Comparison of ENCODE assay signal across 8 mouse cellular contexts in genomic region chr8:107030650-107031576, GRCm38 (mm10). TPM values are rescaled to one million over a fixed set of nuclear protein-coding genes. Genes with fewer than 3 reads are reported as not detected.
DNase-seq lines count a peak whose midpoint lies in the region; ATAC-seq lines count a peak whose summit lies in the region.

Gene Vps4a, plus strand, starts transcription at chr8:107031222.

- DNase-seq in adipocyte (ENCODE audit: low spot score), result peak; percentile 93
- DNase-seq in embryo, embryonic 10 days (ENCODE audit: low spot score), result peak; percentile 95
- DNase-seq in gastrocnemius, postnatal 14 days, result peak; percentile 96
- DNase-seq in left cerebral cortex, postnatal 10 days (ENCODE audit: extremely low spot score in 1 of 2, low spot score in 2 of 2), result peak; percentile 91 to 95
- peak; percentile 97 for DNase-seq in right cerebral cortex, postnatal 25 days
- peak; percentile 94 to 97 for DNase-seq in urinary bladder, postnatal 4 days (ENCODE audit: low spot score in 2 of 2)

- intact Hi-C loops in gastrocnemius, postnatal 14 days (cut with DNase I; ENCODE audit: low total_unique reads), result no loop called here
- intact Hi-C loops in left cerebral cortex, postnatal 10 days (cut with DNase I), result no loop called here

- peak; percentile 88 for ATAC-seq in inflammation-experienced regulatory T-cells, adult 6 months
- peak; percentile 84 for ATAC-seq in megakaryocyte-erythroid progenitor cell, adult 5-6 weeks (replicated peaks; ENCODE audit: low FRiP score, low TSS enrichment, poor library complexity, severe bottlenecking)

RNA-seq across cellular contexts. Expression of gene Vps4a, which starts in this region (rescaled TPM):
- total RNA-seq in gastrocnemius, postnatal 14 days (2021), result 10 to 100 TPM; 50.6 to 51.1 TPM
- polyA plus RNA-seq in inflammation-experienced regulatory T-cells, adult 6 months (2017; shearing (Covaris generic)), result 10 to 100 TPM; 32.5 to 38.8 (median 36.7) TPM
- total RNA-seq in left cerebral cortex, postnatal 10 days (2021), result 100 to 1,000 TPM; 130 to 143 TPM
- 36.0 and 36.8 TPM in 2 replicates for total RNA-seq in megakaryocyte-erythroid progenitor cell, adult 5-6 weeks (2014; fragmentation: Nextera tagmentation)
- total RNA-seq in megakaryocyte-erythroid progenitor cell, adult 5-6 weeks (2017), result 25.0 and 42.5 TPM in 2 replicates

Comparison
In these comparisons a context has a peak if more than half of its experiments do, and no peak if none do; other contexts are left out.
1. Peak in every context shown above with its lines: DNase-seq and ATAC-seq.